Mouse (Mus musculus) T-cell, adult 2 months (primary cell): ENCODE data around the gene Srebf1.

Source experiments
- DNase-seq: peaks from one replicate; pipeline ENCODE4 v3.0.0; 2022; ENCODE audit warnings: low spot score

Srebf1 gene

DNA sequence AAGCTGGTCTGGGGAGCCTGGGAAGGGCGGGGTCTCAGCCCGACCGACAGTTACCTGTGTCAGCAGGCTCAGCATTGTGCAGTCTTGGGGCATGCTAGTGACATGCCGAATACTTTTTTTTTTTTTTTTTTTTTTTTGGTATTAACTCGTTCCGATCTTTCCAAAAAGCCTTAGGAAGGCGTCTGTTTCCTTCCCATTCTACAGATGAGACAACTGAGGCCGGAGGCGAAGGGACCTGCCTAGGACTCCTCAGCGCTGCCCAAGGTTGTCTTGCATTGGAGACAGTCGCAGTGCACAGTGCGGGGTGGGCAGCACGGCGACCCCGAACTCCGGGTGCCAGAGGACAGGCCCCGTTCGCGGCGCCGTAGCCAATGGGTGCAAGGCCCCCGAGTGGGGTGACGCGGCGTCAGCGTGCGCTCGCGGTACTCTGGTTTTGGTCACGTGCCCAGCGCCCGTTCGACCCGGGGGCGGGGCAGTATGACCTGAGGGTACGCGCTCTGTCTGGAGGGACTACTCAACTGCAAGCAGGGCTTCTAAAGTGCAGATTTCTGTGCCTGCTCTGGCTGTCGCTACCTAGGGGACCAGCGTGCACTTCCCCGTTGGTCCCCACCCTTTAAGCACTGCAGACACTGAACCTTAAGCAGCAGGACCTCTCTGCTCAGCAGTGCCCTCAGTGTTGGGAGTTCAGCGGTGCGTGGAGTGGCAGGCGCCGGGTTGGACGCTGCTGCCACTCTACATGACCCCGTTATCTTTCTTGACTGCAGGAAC is at the start of gene Srebf1:
Gene Srebf1 (minus strand): TSS at position 113 of the 768 bp plus-strand sequence.
- peak; percentile 85 for DNase-seq

GRCm38 (mm10) chr11:60268563-60268962 is 46.2 kb upstream of the Srebf1 start:
- no peak for DNase-seq

DNA sequence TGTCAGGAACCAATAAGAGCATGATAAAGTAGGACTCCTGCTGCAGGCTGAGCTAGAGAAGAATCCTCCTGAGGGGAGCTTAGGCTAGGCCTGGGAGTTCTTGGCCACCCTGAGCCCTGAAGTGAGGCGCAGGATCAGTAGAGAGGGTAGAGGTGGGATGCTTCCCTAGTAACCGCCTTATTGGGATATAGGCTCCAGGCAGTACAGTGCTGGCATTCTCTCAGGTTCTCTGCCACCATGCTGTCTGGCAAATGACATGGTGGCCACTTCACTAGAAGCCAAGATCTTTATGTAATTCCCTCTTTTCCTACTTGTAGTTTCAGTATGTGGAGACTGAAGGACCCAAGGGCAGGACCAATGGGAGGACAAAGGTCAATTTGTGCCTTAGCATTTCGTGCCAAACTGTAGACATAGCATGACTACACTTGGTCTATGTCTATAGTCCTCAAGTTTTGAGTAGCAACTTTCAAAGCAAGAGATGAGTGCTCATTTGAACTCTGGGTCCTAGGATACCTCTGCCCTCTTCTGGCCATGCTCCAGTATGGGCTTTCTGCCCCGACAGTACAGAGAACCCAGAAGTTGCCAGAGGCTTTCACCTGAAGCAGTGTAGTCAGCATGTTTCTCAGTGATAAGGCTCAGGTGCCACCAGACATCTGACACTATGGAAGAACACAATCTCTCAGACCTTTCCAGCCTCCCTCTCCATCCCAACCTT is 43.0 kb upstream of the Srebf1 start:
- DNase-seq = peak; percentile 28

GRCm38 (mm10) chr11:60264651-60265050 is 42.3 kb upstream of the Srebf1 start:
- no peak for DNase-seq

DNA sequence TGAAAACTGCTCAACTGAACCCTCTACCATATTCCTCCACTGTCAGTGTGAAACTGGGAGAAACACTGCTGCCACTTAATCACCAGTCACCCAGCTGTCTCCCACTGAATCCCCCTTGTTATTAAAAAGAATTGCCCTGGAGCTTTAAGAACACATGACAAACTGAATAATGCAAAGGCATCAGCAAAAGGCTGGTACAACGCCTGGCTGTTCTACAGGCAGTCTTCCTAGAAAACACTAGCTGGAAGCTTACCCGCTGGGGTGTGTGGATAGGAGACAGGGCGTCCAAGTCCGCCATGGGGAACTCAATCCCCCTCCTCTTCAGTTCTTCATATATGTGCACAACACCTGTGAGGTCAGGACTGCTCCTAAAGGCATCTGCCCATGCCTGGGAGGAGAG is 40.0 kb upstream of the Srebf1 start:
- DNase-seq = no peak

DNA sequence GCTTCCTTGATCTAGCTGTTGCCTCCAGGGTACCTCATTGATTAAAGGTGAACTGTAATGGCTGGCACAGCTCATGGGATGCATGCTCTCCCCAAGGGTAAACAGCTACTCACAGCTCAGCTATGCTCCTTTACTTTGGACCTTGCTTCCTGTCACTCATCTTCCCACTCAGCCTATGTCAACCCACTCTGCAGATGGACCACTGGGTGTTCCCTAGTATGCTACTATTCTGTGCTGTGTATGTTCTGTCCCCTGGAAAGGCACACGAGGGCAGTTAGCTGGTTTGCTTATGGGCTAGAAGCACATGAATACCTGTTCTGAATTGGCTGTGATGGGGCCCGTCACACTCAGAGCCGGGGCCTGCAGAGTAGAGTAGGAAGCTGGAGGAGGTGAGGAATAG is 38.4 kb upstream of the Srebf1 start:
- DNase-seq = no peak

DNA sequence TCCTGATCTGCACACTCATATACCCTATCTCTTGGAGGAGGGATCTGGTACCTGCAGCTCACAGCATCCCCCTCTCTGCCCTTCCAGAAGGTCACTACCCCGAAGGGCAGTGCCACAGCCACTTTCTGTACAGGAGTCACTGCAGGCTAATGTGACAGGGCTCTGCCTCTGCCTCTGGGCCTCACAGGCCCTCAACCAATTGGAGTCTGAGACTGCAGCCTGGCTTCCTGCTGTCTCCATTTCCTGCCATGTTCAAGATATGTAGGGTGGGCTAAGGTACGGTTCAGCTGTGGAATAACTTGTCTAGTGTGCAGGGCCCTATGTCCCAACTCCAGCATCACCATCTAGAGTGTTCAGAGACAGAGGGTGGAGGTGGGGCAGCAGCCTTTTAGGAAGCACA is 35.3 kb upstream of the Srebf1 start:
- DNase-seq = no peak

DNA sequence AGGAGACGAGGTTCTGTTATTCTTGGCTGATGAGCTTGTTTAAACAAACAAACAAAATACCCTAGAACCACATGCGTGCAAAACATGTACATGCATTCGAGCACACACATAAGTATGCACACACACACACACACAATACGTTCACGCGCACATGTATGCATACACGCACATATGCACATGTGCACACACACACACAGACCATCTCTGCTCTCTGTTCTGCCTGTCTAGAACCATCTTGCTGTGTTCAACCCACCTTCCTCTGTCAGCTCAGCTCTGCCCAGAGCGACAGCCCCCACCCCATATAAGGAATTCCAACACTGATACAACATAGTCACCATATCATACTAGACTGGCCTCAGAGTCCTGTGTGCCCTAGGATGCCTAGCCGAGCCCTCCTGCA is 34.3 kb upstream of the Srebf1 start:
- no peak for DNase-seq

DNA sequence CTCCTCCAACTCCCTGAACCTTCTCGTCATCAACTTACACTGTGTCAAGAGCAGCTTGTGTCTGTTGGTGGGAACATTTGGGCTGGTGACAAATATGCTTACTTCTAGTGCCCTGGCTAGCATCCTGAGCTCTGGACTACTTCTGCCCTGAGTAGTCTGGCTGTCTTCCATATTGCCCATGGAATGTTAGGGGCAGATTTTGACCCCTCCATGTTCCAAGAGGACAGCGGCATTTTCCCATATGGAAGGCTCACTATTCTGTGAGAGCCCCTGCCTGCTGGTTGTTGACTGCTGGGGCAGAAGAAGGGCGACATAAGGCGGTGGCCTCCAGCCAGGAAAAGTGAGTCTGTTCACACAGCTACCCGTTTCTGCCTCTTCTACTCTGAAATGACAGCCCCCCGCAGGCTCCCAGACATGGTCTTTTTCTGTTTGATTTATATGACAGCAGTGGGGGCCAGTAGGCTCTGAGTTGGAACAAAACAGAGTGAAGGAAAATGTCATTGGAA is 33.8 kb upstream of the Srebf1 start:
- no peak for DNase-seq

DNA sequence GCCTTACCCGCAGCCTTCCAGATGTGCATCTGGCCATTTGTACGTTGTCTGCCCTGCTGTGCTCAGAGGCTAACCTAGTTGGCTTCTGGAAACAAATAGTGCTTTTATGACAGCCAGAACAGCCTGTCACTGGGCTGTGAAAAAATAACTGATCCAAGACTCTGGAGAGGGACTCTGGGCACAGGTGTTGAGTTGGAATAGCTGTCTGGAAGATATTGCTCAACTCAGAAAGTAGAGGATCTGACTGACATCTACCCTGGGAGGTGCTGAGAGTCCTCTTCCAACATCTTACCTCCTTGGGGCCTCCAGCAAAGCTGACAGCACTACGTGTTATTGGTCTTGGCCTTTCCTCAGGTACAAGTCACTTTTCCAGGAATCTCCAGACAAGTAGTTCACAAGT is 33.3 kb upstream of the Srebf1 start:
- DNase-seq = no peak

- no peak for DNase-seq
Observed at GRCm38 (mm10) chr11:60255181-60255580, 32.8 kb upstream of the Srebf1 start.

DNA sequence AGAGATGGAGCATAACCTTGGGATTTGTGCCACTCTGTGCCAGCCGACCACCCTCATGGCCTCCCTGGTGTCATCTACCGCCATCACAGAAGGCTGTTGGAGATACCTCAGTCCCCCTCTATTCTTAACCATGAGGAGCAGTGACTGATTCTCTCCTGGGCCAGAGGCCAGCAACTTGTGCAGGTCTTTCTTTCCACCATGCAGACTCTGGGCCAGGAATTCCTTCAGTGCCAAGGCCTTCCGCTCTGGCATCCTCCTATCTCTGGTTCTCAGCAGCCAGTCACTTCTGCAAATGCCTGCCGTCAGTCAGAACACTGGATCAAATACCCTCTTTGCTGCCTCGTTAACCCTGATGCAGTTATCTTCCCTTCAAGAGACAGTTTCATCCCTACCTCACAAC is 31.9 kb upstream of the Srebf1 start:
- DNase-seq = no peak

GRCm38 (mm10) chr11:60253546-60253945 is 31.2 kb upstream of the Srebf1 start:
- no peak for DNase-seq

DNA sequence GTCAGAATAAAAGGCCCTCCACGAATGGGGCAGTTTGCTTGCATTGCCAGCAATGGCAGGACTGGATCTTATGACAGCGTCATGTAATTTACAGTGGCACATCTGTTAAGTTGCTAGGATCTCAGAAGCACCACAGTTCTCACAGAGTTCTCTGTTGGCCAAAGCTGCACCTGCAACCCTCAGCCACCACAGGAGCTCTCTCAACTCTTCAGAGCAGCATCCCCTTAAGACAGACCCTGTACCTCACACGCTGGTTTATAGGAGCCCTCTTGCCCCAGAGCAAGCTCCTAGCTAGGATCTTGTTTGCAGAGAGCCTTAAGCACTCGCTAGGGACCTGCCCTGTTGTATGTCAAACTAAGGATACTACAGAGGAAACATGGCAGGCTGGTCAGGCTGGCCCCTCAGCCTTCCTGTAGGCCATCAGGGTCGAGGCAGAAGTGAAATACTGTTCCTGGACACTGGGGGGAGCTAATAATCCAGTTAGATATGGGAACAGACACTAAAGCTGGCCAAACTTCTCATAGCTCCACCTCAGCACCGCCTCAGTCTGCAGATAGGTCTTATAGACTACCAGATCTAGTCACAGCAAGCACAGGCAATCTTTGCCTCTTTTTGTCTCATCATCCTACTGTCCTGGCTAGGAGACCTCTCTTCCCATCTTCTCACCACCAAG is 28.7 kb upstream of the Srebf1 start:
- peak; percentile 35 for DNase-seq

DNA sequence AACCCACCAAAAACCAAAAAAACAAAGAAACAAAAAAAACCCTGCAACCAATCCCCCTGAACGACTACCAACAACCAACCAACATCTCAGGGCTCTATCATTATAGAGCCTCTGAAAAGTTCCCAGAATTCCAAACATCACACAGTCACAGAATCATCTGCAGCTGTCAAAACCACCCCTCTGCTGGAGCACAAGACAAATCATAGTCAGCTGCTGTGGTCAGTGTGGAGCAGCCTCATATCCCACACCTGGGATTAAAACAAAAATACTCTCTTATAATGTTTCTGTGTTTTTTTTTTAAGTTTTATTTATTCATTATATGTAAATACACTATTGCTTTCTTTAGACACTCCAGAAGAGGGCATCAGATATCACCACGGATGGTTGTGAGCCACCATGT is 27.5 kb upstream of the Srebf1 start:
- DNase-seq = no peak

- DNase-seq = no peak
Observed at GRCm38 (mm10) chr11:60248596-60249404, 26.4 kb upstream of the Srebf1 start.

DNA sequence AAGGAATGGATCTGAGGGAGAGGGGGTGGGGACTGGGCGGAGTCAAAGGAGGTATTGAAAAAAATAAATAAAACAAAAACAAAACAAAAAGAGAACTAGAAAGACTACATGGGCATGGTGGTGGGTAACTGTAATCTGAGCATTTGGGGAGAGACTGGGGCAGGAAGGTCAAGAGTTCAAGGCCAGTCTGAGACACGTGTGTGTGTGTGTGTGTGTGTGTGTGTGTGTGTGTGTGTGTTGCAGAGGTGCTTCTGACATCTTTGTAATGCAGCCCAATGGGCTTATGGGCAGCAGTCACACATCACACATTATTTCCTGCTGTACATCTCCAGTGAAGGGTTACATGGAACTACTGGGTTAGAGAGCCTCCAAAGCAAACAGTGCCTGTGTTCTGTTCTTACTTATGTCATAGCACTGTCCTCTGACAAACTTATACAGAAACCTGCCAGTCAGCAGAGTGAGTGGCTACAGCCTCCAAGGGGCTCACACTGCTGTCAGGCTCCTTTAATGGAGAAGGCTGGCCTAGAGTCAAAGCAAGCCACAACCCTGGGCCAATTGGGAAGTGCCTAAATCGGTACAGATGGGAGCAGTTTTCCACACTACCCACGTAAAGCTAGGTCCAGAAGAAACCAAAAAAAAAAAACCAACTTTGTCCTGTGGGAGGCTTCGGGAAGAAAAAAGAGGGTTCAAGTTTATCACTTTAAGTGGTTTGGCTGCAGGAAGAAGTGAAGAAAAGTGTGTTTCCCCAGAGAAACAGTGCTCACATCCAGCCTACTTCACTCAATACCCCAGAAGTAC is 25.6 kb upstream of the Srebf1 start:
- no peak for DNase-seq

DNA sequence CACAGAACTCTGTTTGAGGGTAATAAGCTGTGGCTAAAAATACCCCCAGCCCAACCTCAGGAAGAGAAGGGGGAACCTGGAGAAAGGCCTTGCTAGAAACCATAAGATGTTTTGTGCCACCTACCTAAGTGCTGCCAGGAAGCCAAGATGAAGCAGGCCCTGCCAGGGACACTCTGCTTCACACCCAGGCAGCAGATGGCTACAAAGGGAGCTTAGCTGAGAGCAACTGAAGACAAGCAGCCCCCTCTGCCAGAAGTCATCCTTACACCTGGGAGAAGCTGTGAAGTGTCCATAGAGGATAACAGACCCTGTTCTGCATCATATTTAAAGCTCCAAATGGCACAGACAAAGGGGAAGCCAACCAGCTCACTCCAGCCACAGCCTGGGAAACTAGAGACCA is 23.7 kb upstream of the Srebf1 start:
- DNase-seq = no peak

GRCm38 (mm10) chr11:60244503-60245143 is 22.2 kb upstream of the Srebf1 start:
- no peak for DNase-seq

GRCm38 (mm10) chr11:60240509-60240908 is 18.1 kb upstream of the Srebf1 start:
- DNase-seq = no peak

DNA sequence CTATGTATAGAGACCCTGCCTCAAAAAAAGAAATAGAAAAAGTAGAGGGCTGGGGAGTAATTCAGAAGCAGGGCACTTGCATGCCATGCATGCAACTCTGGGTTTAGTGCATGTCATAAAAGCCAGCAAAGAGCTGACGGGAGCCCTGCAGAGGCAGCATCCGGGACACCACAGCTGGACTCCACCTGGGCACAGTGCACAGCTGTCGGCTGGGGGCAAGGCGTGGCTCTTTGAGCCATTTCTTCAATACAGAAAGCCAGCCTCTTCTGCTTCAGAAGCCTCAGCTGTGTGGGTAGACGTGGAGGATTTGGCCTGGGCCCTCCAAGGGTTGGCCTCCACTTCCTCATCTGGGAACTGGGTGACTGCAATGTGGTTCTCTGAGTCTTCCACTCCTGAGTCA is 13.0 kb upstream of the Srebf1 start:
- DNase-seq = no peak
